Mouse (Mus musculus): ENCODE results near the gene Glyat.

Glyat gene

GRCm38 (mm10) chr19:12671051-12671450 lies 37.9 kb downstream of the Glyat start:
- in situ Hi-C loops (cut with MboI; ENCODE audit: unreplicated experiment in 2 of 2), result no loop called here

DNA sequence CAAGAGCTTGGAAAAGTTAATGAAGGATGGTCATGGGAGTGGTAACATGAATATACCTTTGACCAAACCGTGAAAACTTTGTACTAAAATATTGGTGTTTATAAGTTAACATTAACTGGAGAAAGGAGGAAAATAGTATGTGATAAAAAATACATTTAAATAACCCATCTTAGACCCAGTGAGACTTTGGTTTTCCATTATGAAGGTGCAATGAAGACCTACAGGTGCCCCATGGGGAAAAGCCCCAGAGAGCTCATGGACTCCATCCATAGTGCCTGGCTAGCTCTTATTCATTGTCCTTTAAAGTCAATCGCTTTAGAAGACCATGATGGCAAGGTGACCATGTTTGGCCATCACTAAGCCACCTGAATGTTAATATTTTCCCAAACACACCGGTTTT lies 44.7 kb downstream of the Glyat start, which contains the start of gene Olfr1443:
TSS of gene Olfr1443 (plus strand) at position 301 of the 400 bp plus-strand sequence.
- in situ Hi-C loops (cut with MboI; ENCODE audit: unreplicated experiment in 2 of 2), result no loop called here

GRCm38 (mm10) chr19:12684638-12685037 lies 51.5 kb downstream of the Glyat start:
- in situ Hi-C loops (cut with MboI; ENCODE audit: unreplicated experiment in 2 of 2), result no loop called here

- in situ Hi-C loops (cut with MboI; ENCODE audit: unreplicated experiment in 2 of 2), result no loop called here
These were observed 52.1 kb downstream of the Glyat start for GRCm38 (mm10) chr19:12685231-12685630.

GRCm38 (mm10) chr19:12695590-12695989 lies 62.5 kb downstream of the Glyat start, which contains the start of gene Keg1:
TSS of gene Keg1 (plus strand) at chr19:12695786.
- in situ Hi-C loops (cut with MboI; ENCODE audit: unreplicated experiment in 2 of 2), result no loop called here

DNA sequence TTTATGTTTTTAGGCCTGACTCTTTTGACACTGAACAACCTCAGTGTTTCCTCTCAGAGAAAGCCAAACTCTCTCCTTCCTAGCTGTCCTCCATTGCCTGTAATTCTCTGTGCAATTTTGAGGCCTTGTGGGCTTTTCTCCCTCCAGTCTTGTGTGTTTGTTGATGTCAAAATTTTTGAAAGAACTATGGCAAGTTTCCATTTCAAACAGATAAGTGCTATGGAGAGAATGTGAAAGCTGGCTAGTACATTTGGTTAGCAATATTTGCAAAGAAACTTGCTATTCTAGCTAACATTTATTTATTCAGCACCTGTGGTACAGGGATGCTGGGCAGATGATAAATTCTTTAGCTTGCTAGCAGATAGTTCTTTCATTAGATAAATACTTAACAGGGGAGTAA lies 63.1 kb downstream of the Glyat start:
- in situ Hi-C loops (cut with MboI; ENCODE audit: unreplicated experiment in 2 of 2), result no loop called here
